ENCODE assay signal across 8 mouse cellular contexts in the genomic region with DNA sequence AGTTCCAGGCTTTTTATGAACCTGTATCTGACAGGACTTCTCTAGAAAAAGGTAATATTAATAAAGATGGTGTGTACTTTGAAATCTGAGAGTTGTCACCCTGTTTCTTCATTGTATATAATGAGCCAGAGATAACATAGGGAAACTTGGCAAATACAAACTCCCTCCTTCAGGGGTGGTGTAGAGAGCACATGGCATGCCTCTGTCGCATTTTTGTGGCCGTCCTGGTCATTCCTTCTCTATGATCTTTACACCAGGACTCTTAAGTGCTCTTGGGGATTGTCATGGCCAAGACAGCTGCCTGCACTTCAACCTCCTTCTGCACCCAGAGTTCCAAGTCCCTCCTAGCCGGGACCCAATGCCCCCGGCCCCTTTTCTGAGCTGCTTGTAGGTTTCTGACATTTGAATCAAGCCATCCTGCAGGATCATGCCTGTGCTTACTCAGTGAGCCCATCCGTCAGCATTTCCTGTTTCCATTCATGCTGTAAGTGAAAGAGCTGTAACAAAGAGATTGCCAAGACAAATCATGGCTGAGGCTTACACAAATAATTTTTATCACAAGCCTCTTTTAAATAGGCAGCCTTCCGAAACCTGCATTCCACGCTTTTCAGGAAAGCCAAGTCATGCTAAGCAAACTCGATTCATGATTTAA.
DNase-seq lines count a peak whose midpoint lies in the region; ATAC-seq and TF ChIP-seq lines count a peak whose summit lies in the region.

No protein-coding gene starts in this region.

- intact Hi-C loops in gastrocnemius, postnatal 36 days (cut with DNase I) = no loop called here

- no peak overlapping the region for H3K4me2 ChIP-seq in forebrain, embryonic 15.5 days (replicated peaks)
- no peak overlapping the region for H3K4me2 ChIP-seq in forebrain, embryonic 13.5 days
- H3K4me2 ChIP-seq in hindbrain, embryonic 15.5 days = no peak overlapping the region
- peak overlapping the region; percentile 30 for H3K4me2 ChIP-seq in lung, postnatal 0 days (replicated peaks; ENCODE audit: low read depth, low read length)

- H3K36me3 ChIP-seq in forebrain, embryonic 15.5 days = no peaks in the 10 kb centered on the region
- H3K36me3 ChIP-seq in forebrain, embryonic 13.5 days (ENCODE audit: poor library complexity, severe bottlenecking) = no peaks in the 10 kb centered on the region
- no peaks in the 10 kb centered on the region for H3K36me3 ChIP-seq in hindbrain, embryonic 15.5 days
- no peaks in the 10 kb centered on the region for H3K36me3 ChIP-seq in lung, postnatal 0 days (ENCODE audit: insufficient read depth, low read length)

- 75% methylated on average over 8 of the region's 8 CpGs for WGBS in forebrain, embryonic 15.5 days
- 76% methylated on average over 8 of the region's 8 CpGs for WGBS in forebrain, embryonic 13.5 days
- WGBS in hindbrain, embryonic 15.5 days = 73% methylated on average over 8 of the region's 8 CpGs
- WGBS in lung, postnatal 0 days = 16% methylated on average over 8 of the region's 8 CpGs

- H3K4me1 ChIP-seq in forebrain, embryonic 15.5 days = peaks cover 3% of the 10 kb centered on the region; the same call in 1 of the 2 replicates
- peaks cover 8% of the 10 kb centered on the region; the same call in 1 of the 2 replicates for H3K4me1 ChIP-seq in forebrain, embryonic 13.5 days
- H3K4me1 ChIP-seq in hindbrain, embryonic 15.5 days (replicated peaks) = no peaks in the 10 kb centered on the region
- H3K4me1 ChIP-seq in lung, postnatal 0 days (ENCODE audit: insufficient read depth, low read depth, low read length) = peaks cover 7% of the 10 kb centered on the region

- no peak for TF ChIP-seq EP300 in lung, postnatal 0 days (IDR thresholded peaks at IDR 0.05)

- no peak for TF ChIP-seq CTCF in lung, postnatal 0 days (IDR thresholded peaks at IDR 0.05)

- no peak overlapping the region for H3K9ac ChIP-seq in forebrain, embryonic 15.5 days (replicated peaks)
- H3K9ac ChIP-seq in forebrain, embryonic 13.5 days = no peak overlapping the region
- no peak overlapping the region for H3K9ac ChIP-seq in hindbrain, embryonic 15.5 days
- H3K9ac ChIP-seq in lung, postnatal 0 days (replicated peaks; ENCODE audit: low read depth) = no peak overlapping the region

- ATAC-seq in forebrain, embryonic 15.5 days (replicated peaks) = no peak
- no peak for ATAC-seq in forebrain, embryonic 13.5 days
- peak; percentile 41 for ATAC-seq in activated CD4-positive, CD25-positive, alpha-beta regulatory T cell, adult 4 months
- ATAC-seq in hindbrain, embryonic 15.5 days (ENCODE audit: low FRiP score, low read depth) = no peak
- ATAC-seq in lung, postnatal 0 days = peak; percentile 66

- H3K27me3 ChIP-seq in forebrain, embryonic 15.5 days = no peaks in the 10 kb centered on the region
- H3K27me3 ChIP-seq in forebrain, embryonic 13.5 days = no peaks in the 10 kb centered on the region
- no peaks in the 10 kb centered on the region for H3K27me3 ChIP-seq in hindbrain, embryonic 15.5 days
- no peaks in the 10 kb centered on the region for H3K27me3 ChIP-seq in lung, postnatal 0 days (replicated peaks; ENCODE audit: insufficient read depth, low read length)

- H3K27ac ChIP-seq in forebrain, embryonic 15.5 days (replicated peaks) = 0 out of 2 replicates have a peak overlapping the region, but pooled peaks have one; percentile 24
- H3K27ac ChIP-seq in forebrain, embryonic 13.5 days = no peak overlapping the region; the same call in 1 of the 2 replicates
- H3K27ac ChIP-seq in hindbrain, embryonic 15.5 days (replicated peaks) = peak overlapping the region; percentile 30; the same call in 1 of the 2 replicates
- peak overlapping the region; percentile 83 for H3K27ac ChIP-seq in lung, postnatal 0 days (ENCODE audit: low read length)

- DNase-seq in lung, postnatal 0 days (ENCODE audit: low spot score) = peak; percentile 68
- DNase-seq in right cerebral cortex, postnatal 14 days = no peak
- DNase-seq in frontal cortex, adult 2 months (ENCODE audit: extremely low spot score in 1 of 2, low spot score in 1 of 2) = no peak
- DNase-seq in gastrocnemius, postnatal 36 days = no peak

- no peak overlapping the region for H3K4me3 ChIP-seq in forebrain, embryonic 15.5 days
- no peak overlapping the region for H3K4me3 ChIP-seq in forebrain, embryonic 13.5 days
- no peak overlapping the region for H3K4me3 ChIP-seq in hindbrain, embryonic 15.5 days
- H3K4me3 ChIP-seq in lung, postnatal 0 days (ENCODE audit: low read depth, low read length) = no peak overlapping the region

- H3K9me3 ChIP-seq in forebrain, embryonic 15.5 days = no peaks in the 10 kb centered on the region
- H3K9me3 ChIP-seq in forebrain, embryonic 13.5 days (replicated peaks) = no peaks in the 10 kb centered on the region
- H3K9me3 ChIP-seq in hindbrain, embryonic 15.5 days = no peaks in the 10 kb centered on the region
- no peaks in the 10 kb centered on the region for H3K9me3 ChIP-seq in lung, postnatal 0 days (ENCODE audit: low read length)

Comparison
In these comparisons a context has a peak if more than half of its experiments do, and no peak if none do; other contexts are left out.
1. ATAC-seq: peak in activated CD4-positive, CD25-positive, alpha-beta regulatory T cell, adult 4 months (single experiment) and lung, postnatal 0 days (single experiment); none in forebrain, embryonic 15.5 days (single experiment), forebrain, embryonic 13.5 days (single experiment) and hindbrain, embryonic 15.5 days (single experiment).